Mouse (Mus musculus) left cerebral cortex, adult 2 months (tissue): ENCODE measurements around the gene Dhx15. TPM values are rescaled to one million over a fixed set of nuclear protein-coding genes. Genes with fewer than 3 reads are reported as not detected.
A peak's percentile ranks its signal among the peaks of the same experiment; 100 is the strongest.

Experiments
- DNase-seq, 2 experiments: peaks; one replicate each; pipeline ENCODE4 v3.0.0; 2021 to 2022; ENCODE audit warnings: low spot score in 2 of 2, mixed read lengths in 1 of 2; ENCODE audit errors: extremely low spot score in 1 of 2
- H3K27ac ChIP-seq: fragments of 200-600 bp; 2 replicates; pipeline ENCODE4 v1.8.1; 2022
- H3K4me3 ChIP-seq: fragments of 200-600 bp; 2 replicates; pipeline ENCODE4 v1.8.1; 2022
- CTCF ChIP-seq: fragments of 200-600 bp; IDR thresholded peaks from 2 replicates; pipeline ENCODE4 v1.8.1; 2022; ENCODE audit warnings: antibody characterized with exemption, mild to moderate bottlenecking, moderate library complexity
- intact Hi-C: fragments of 180-260 bp; cut with DNase I; formaldehyde crosslinking; loops from one replicate; pipeline ENCODE4 v1.15.1; 2025
- microRNA-seq, 2 experiments: library from miRNA; unstranded; fragments of <30 nt; microRNA quantifications; one replicate each; pipeline ENCODE4 v1.2.0; 2021
- total RNA-seq, 2 experiments: library from RNA; stranded (reverse); gene quantifications; 2 replicates each; pipeline ENCODE4 v1.2.3; 2021

The Dhx15 gene
- total RNA-seq, 2 experiments from 2014 or later, result 87.9 to 93.0 TPM

- intact Hi-C loops, result loop anchor here (2.0 to 10.0 kb wide), 4 partner anchors 274 to 537 kb away; no protein-coding TSS in a partner anchor
- no peak for DNase-seq
- no peak overlapping the region for H3K4me3 ChIP-seq
- H3K27ac ChIP-seq, result no peak overlapping the region
- no peak for TF ChIP-seq CTCF
Observed at GRCm38 (mm10) chr5:52117829-52118228, 72.5 kb downstream of the Dhx15 start.

GRCm38 (mm10) chr5:52116404-52116803 is 73.9 kb downstream of the Dhx15 start:
- peak overlapping the region; percentile 83; the same call in 1 of the 2 replicates for H3K27ac ChIP-seq
- TF ChIP-seq CTCF, result no peak
- DNase-seq, result no peak
- intact Hi-C loops, result loop anchor here (2.0 to 10.0 kb wide), 4 partner anchors 276 to 538 kb away; no protein-coding TSS in a partner anchor
- H3K4me3 ChIP-seq, result peak overlapping the region; percentile 63

- intact Hi-C loops, result loop anchor here (2.0 to 10.0 kb wide), 4 partner anchors 276 to 539 kb away; no protein-coding TSS in a partner anchor
- peak overlapping the region; percentile 63 for H3K4me3 ChIP-seq
- DNase-seq, result peak; percentile 78 to 87
- TF ChIP-seq CTCF, result peak; percentile 67
- peak overlapping the region; percentile 83 for H3K27ac ChIP-seq
Observed at GRCm38 (mm10) chr5:52115821-52116317, 74.4 kb downstream of the Dhx15 start.

- H3K27ac ChIP-seq, result peak overlapping the region; percentile 60
- intact Hi-C loops, result loop anchor here (5.0 to 10.0 kb wide), 5 partner anchors 73 to 563 kb away; no protein-coding TSS in a partner anchor
Observed at GRCm38 (mm10) chr5:52114751-52115451, 75.4 kb downstream of the Dhx15 start.

GRCm38 (mm10) chr5:52113851-52114731 is 76.2 kb downstream of the Dhx15 start:
- peak overlapping the region; percentile 78 for H3K27ac ChIP-seq
- H3K4me3 ChIP-seq, result peak overlapping the region; percentile 63
- TF ChIP-seq CTCF, result no peak; the same call in 1 of the 2 replicates
- peak; percentile 63 to 72 for DNase-seq
- intact Hi-C loops, result loop anchor here (5.0 to 10.0 kb wide), 3 partner anchors 72 to 562 kb away; no protein-coding TSS in a partner anchor

More at GRCm38 (mm10) chr5:52114751-52115451, 75.4 kb downstream of the Dhx15 start:
- no peak for TF ChIP-seq CTCF
- DNase-seq, result peak; percentile 34 to 40
- peak overlapping the region; percentile 63 for H3K4me3 ChIP-seq

GRCm38 (mm10) chr5:52112953-52113841 is 77.1 kb downstream of the Dhx15 start:
- TF ChIP-seq CTCF, result no peak
- DNase-seq, result peak; percentile 49 to 52
- intact Hi-C loops, result loop anchor here (5.0 to 10.0 kb wide), 3 partner anchors 71 to 561 kb away; no protein-coding TSS in a partner anchor
- H3K27ac ChIP-seq, result peak overlapping the region; percentile 78
- H3K4me3 ChIP-seq, result peak overlapping the region; percentile 63

- no peak for TF ChIP-seq CTCF
- H3K4me3 ChIP-seq, result peak overlapping the region; percentile 63
- intact Hi-C loops, result loop anchor here (5.0 to 10.0 kb wide), 3 partner anchors 70 to 560 kb away; no protein-coding TSS in a partner anchor
- no peak for DNase-seq
- peak overlapping the region; percentile 54; the same call in 1 of the 2 replicates for H3K27ac ChIP-seq
Observed at GRCm38 (mm10) chr5:52112191-52112760, 78.0 kb downstream of the Dhx15 start.

GRCm38 (mm10) chr5:52110808-52111663 is 79.3 kb downstream of the Dhx15 start:
- intact Hi-C loops, result loop anchor here (5.0 to 10.0 kb wide), 3 partner anchors 69 to 559 kb away; no protein-coding TSS in a partner anchor

More at GRCm38 (mm10) chr5:52110808-52111663, 79.3 kb downstream of the Dhx15 start:
- no peak overlapping the region for H3K4me3 ChIP-seq
- peak overlapping the region; percentile 11; the same call in 1 of the 2 replicates for H3K27ac ChIP-seq
- peak; percentile 45 for TF ChIP-seq CTCF
- peak in 1 of 2 experiments; percentile 42 for DNase-seq

Small RNAs within 50 kb of the gene (microRNA-seq; reads per million reads assigned to microRNA genes)
- gene Mir6417, result 0 reads per million in 2 experiments

Other genes with a start within 250 kb of the Dhx15 start
- gene Sod3, start 173.3 kb upstream of the Dhx15 start, total RNA-seq, result 1 to 10 TPM; 6.8 to 7.3 TPM